Mouse (Mus musculus) olfactory bulb, adult 2 months (tissue): ENCODE data around the gene Tbx5. TPM values are rescaled to one million over a fixed set of nuclear protein-coding genes. Genes with fewer than 3 reads are reported as not detected.
"Not testable (repeated sequence)": the region's sequence is repeated elsewhere in the genome, so short reads cannot be mapped to it uniquely, and the experiment has no call there.

ENCODE experiments used
- H3K27ac ChIP-seq: fragments of 200-500 bp; 2 replicates; pipeline ENCODE4 v1.5.1; 2012; ENCODE audit warnings: low read depth, low read length; ENCODE audit not compliant: insufficient read depth
- H3K4me1 ChIP-seq: fragments of 200-500 bp; 2 replicates; pipeline ENCODE4 v1.6.1; 2012; ENCODE audit warnings: low read length; ENCODE audit not compliant: control insufficient read depth, insufficient read depth
- H3K4me3 ChIP-seq: fragments of 200-500 bp; 2 replicates; pipeline ENCODE4 v1.5.1; 2012; ENCODE audit warnings: mild to moderate bottlenecking, low read depth, low read length, moderate library complexity; ENCODE audit not compliant: insufficient read depth
- CTCF ChIP-seq: fragments of 200-500 bp; IDR thresholded peaks from 2 replicates; pipeline ENCODE4 v1.5.1; 2012; ENCODE audit warnings: low read depth, mild to moderate bottlenecking, low read length, moderate library complexity; ENCODE audit not compliant: insufficient read depth
- POLR2A ChIP-seq: fragments of 200-500 bp; IDR thresholded peaks from 2 replicates; pipeline ENCODE4 v1.6.1; 2012; ENCODE audit warnings: mild to moderate bottlenecking, low read depth, low read length, moderate library complexity; ENCODE audit not compliant: insufficient read depth
- WGBS: fragments of 180-500 bp; shearing (Covaris S2); methylation state at CpG from one replicate; pipeline ENCODE4 v1.1.7; 2018; 5-methylcytosine and 5-hydroxymethylcytosine counted together
- polyA plus RNA-seq: library from polyadenylated mRNA; stranded (reverse); fragments of >200 nt; gene quantifications from 2 replicates; pipeline ENCODE4 v1.2.4, GENCODE M21; 2012; ENCODE audit warnings: low replicate concordance; ENCODE audit not compliant: missing spikeins, insufficient read depth, insufficient read length

Gene Tbx5
- polyA plus RNA-seq, 1 experiment: not detected

DNA sequence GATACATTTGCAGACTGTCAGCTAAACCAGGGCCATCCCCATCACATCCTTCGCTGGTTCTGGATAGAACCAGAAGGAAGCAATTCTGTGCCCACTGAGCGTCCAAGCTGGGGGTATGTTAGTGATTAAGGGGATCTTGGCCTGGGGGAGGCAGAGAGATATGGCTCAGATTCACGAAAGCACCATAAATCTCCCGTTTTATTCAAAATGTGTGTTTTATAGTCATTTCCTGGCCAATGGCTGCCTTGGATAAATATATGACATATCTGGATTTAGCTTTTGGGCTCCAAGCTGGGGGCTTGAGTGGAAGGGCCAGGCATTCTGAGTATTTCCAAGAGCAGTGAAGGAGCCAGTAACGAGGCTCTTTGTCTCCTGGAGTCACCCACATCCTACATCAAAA lies 59.5 kb downstream of the Tbx5 start:
- H3K27ac ChIP-seq: no peak overlapping the region
- H3K4me3 ChIP-seq: no peak overlapping the region
- 76% methylated on average over 5 of the region's 5 CpGs for WGBS
- TF ChIP-seq CTCF (no peak), POLR2A (no peak)
- no peaks in the 10 kb centered on the region for H3K4me1 ChIP-seq

DNA sequence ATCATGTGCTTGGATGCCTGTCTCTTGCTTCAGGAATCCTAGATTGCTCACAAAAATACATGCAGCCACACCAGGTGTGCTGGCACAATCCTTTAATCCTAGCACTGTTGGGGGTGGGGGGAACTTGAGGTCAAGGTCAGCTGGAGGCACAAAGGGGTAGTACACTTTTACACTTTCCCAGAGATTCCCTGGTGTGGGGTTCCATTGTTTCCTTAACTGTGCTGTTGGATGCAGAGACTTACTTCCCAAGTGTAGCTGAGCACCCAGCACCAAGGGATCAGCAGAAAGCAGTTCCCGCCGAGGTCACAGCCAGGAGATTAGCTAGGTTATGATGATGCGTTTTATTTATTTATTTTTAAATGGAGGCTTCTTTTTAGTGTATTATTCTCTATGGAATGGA lies 60.6 kb downstream of the Tbx5 start:
- H3K4me3 ChIP-seq: no peak overlapping the region
- H3K27ac ChIP-seq: no peak overlapping the region
- 69% methylated on average over 3 of the region's 3 CpGs for WGBS
- H3K4me1 ChIP-seq: no peaks in the 10 kb centered on the region
- TF ChIP-seq CTCF (no peak), POLR2A (no peak)

DNA sequence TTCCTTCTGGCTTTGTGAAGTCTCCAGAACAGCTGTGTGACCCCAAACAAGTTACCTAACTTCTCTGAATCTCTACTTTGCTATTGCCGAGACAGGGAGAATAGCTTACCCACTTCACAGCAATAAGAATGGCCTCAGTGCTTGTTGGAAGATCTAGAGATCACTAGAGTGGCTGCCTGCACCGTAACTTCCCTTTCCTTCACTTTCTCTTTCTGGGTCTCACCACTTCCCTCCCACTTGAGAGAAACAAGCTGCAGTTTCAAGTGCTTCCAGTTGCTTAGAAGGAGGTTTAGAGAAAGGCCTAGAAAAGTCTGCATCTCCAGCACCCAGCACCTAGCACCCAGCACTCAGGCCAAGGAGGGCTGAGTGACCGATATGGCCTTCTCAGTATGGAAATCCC lies 64.1 kb downstream of the Tbx5 start:
- WGBS: 85% methylated on average over 3 of the region's 3 CpGs
- TF ChIP-seq POLR2A: no peak
- TF ChIP-seq CTCF: no peak
- Histone ChIP-seq H3K27ac (no peak overlapping the region), H3K4me1 (no peaks in the 10 kb centered on the region), H3K4me3 (no peak overlapping the region)

DNA sequence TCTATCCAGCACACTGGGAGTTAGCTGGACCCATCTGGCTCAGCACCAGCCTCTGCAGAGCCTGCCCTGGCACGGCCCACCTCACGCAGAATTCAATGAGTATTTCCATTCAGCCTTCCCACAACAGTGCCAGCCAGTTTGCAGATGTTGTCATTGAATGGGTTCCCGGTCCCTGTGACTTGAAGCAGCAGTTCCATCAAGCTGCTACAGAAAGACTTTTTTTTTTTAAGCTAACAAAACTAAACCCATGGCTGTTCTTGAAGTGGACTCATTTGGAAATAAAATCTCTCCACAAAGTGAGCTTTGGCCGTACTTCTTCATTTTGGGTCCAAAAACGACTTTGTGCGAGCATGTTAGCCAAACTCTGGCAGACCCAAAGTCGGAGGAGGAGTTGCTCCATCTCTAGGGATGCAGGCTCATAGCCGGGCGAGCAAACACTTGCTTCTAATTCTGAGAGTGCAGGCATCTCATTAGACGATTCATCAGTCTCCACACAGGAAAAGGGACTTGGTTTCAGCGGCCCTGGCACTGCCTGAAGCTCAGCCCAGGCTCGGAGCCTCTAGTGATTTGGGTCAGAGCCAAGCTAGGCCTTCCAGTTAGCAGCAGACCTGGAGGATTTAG lies 84.2 kb downstream of the Tbx5 start:
- no peaks in the 10 kb centered on the region for H3K4me1 ChIP-seq
- H3K4me3 ChIP-seq: no peak overlapping the region
- no peak for TF ChIP-seq POLR2A
- H3K27ac ChIP-seq: no peak overlapping the region
- WGBS: 23% methylated on average over 12 of the region's 12 CpGs

DNA sequence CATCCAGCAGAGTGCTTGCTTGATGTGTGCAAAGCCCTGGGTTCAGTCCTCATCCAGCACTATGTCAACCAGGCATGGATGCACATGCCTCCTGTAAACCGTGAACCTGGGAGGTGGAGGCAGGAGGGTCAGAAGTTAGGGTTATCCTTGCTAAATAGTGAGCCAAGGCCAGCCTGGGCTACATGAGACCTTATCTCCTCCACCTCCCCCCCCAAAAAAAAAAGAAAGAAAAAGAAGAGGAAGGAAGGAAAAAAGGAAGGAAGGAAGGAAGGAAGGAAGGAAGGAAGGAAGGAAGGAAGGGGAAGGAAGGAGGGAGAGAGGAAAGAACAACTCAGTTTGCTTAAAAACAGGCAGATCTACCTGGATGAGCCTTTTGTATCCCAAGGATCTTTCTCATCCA lies 85.9 kb downstream of the Tbx5 start:
- H3K4me1 ChIP-seq, H3K4me3 ChIP-seq, H3K27ac ChIP-seq: not testable (repeated sequence)
- 100% methylated on average over 1 of the region's 1 CpGs for WGBS

DNA sequence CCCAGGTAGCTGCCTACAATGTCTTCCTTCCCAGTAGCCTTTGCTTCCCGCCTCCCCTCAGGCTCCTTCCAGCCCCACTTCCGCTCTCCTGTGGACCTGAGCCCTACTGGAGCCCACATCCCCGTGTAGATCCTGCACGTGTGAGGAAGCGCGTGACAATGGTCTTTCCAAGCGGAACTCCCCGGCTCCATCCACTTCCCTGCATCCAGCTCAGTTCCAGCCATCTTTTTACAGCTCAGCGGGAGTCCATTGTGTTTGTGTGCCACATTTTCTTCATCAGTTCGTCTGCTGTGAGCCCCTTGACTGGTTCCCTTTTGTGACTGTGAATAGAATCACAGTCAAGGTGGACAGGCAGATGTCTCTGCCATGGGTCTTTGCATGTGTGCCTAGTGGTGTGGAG lies 88.5 kb downstream of the Tbx5 start:
- no peak overlapping the region for H3K4me3 ChIP-seq
- H3K4me1 ChIP-seq: no peaks in the 10 kb centered on the region
- TF ChIP-seq POLR2A (no peak), CTCF (no peak)
- 69% methylated on average over 10 of the region's 10 CpGs for WGBS
- no peak overlapping the region for H3K27ac ChIP-seq

DNA sequence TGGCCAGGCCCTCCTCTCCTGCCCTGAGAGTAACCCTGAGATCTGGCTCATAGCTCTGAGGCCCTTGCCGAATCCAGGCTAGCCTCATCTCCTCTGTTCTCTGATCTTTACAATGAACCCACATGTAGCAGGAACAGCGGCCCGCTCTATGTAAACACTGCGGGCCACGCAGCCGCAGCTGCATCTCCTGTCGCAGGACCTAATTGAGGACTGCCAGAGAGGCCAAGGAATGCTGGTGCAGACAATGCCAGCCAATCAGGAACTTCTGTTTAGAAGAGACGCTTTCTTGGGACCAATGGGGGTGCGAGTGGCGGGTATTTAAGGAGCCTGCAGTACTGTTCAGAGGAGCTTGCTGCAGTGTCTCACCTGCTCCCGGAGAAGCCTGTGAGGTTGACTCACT lies 89.8 kb downstream of the Tbx5 start:
- Histone ChIP-seq H3K27ac (no peak overlapping the region), H3K4me3 (no peak overlapping the region), H3K4me1 (no peaks in the 10 kb centered on the region)
- no peak for TF ChIP-seq CTCF
- WGBS: 66% methylated on average over 11 of the region's 11 CpGs

Other genes with a start within 250 kb of the Tbx5 start
- gene Tbx3, start 162.0 kb upstream of the Tbx5 start, polyA plus RNA-seq: not detected in 2 replicates